Mouse (Mus musculus): ENCODE measurements around the gene Arf4. TPM values are rescaled to one million over a fixed set of nuclear protein-coding genes. Genes with fewer than 3 reads are reported as not detected.
"Not testable (repeated sequence)": the region's sequence is repeated elsewhere in the genome, so short reads cannot be mapped to it uniquely, and the experiment has no call there.

The Arf4 gene
- polyA plus RNA-seq, 1 experiment from 2014 or later, result 504 TPM

GRCm38 (mm10) chr14:26667991-26668370 is 30.1 kb downstream of the Arf4 start:
- Histone ChIP-seq H3K36me3 (peaks cover 22% of the 10 kb centered on the region), H3K27me3 (no peaks in the 10 kb centered on the region), H3K4me3 (peak overlapping the region; percentile 98), H3K4me1 (replicated peaks) (peaks cover 31% of the 10 kb centered on the region), H3K27ac (replicated peaks) (no peak overlapping the region), H3K9ac (peak overlapping the region; percentile 70), H3K9me3 (no peaks in the 10 kb centered on the region), H3K4me2 (peak overlapping the region; percentile 95)
- no peak for ATAC-seq (ENCODE audit: low FRiP score, low read depth)
- WGBS, result 25% methylated on average over 6 of the region's 6 CpGs

GRCm38 (mm10) chr14:26668371-26669291 is 30.8 kb downstream of the Arf4 start:
- 1% methylated on average over 73 of the region's 73 CpGs for WGBS

DNA sequence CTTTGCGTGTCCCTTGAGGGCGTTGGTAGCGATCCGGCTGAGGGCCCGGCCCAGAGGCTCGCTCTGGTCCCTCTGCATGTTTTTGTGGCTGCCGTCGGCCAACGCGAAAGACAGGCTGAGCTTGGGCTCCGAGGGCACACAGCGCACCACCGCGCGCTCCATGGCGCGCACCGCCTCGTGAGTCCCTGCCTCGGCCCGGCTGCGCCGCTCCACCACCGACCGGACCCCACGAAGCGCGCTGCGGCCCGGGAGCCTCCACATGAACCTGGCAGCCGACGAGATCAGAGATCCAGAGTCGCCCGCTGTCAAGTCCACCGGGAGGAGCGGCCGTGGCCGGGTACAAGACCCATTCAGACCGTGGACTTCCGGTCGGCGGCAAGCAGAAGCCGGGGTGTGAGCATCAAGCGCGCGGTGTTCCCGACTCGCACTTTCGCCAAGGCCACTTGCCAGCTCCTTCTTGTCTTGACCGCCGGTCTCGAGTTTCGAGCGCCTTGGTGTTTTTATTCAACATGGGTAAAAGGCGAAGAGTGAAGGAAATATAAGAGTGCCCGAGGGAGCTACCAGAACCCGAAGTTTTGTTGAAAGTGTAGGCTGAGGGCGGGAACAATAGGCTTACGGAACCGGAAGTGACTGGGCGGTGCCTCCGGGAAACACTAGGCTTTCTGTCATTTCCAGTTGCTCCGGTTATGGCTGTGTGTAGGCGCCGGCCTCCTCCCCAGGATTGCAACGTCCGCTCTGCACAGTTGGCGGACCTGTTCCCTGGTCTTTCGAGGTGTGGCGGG is 31.6 kb downstream of the Arf4 start, which contains the start of gene Pde12:
Pde12 (minus strand) TSS at position 592 of the 782 bp plus-strand sequence.
- H3K4me3 ChIP-seq, result peak within 1 kb of the TSS; percentile 98
- H3K27me3 ChIP-seq, result no peaks in the 10 kb centered on the region
- under 1% methylated on average over 64 of the region's 70 CpGs for WGBS
- H3K27ac ChIP-seq (replicated peaks), result peak within 1 kb of the TSS; percentile 93
- H3K4me1 ChIP-seq (replicated peaks), result peaks cover 31% of the 10 kb centered on the region
- peaks cover 13% of the 10 kb centered on the region for H3K36me3 ChIP-seq
- no peaks in the 10 kb centered on the region for H3K9me3 ChIP-seq
- H3K9ac ChIP-seq, result peak within 1 kb of the TSS; percentile 70
- ATAC-seq (ENCODE audit: low FRiP score, low read depth), result peak; percentile 96
- H3K4me2 ChIP-seq, result peak within 1 kb of the TSS; percentile 95

More at GRCm38 (mm10) chr14:26668371-26669291, 30.8 kb downstream of the Arf4 start:
- H3K9me3 ChIP-seq, result no peaks in the 10 kb centered on the region
- H3K27ac ChIP-seq (replicated peaks), result peak overlapping the region; percentile 93
- peaks cover 31% of the 10 kb centered on the region for H3K4me1 ChIP-seq (replicated peaks)
- ATAC-seq (ENCODE audit: low FRiP score, low read depth), result peak; percentile 37; the same call in 1 of the 2 replicates
- H3K27me3 ChIP-seq, result no peaks in the 10 kb centered on the region
- peaks cover 19% of the 10 kb centered on the region for H3K36me3 ChIP-seq
- peak overlapping the region; percentile 95 for H3K4me2 ChIP-seq
- peak overlapping the region; percentile 70 for H3K9ac ChIP-seq
- H3K4me3 ChIP-seq, result peak overlapping the region; percentile 98

DNA sequence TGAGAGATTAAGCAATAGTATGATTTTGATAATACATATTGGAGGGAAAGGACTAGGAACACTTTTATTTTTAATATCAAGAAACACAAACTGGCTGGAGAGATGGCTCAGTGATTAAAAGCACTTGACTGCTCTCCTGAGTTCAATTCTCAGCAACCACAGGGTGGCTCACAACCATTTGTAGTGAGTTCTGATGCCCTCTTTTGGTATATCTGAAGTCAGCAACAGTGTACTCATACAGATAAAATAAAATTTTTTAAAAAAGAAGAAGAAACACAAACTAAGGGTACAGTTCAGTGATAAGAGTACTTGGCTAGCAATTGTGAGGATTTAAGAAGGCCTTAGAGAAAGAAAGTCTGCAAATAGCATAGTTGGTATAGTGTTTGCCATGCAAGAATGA is 33.1 kb downstream of the Arf4 start:
- H3K27ac ChIP-seq (replicated peaks), result no peak overlapping the region
- peak overlapping the region; percentile 95; the same call in 1 of the 2 replicates for H3K4me2 ChIP-seq
- H3K36me3 ChIP-seq, result peaks cover under 1% of the 10 kb centered on the region; the same call in 1 of the 2 replicates
- no peak overlapping the region for H3K9ac ChIP-seq
- no peaks in the 10 kb centered on the region for H3K27me3 ChIP-seq
- peaks cover 31% of the 10 kb centered on the region for H3K4me1 ChIP-seq (replicated peaks)
- ATAC-seq (ENCODE audit: low FRiP score, low read depth), result no peak
- no peak overlapping the region for H3K4me3 ChIP-seq
- H3K9me3 ChIP-seq, result no peaks in the 10 kb centered on the region

- not testable (repeated sequence) for ATAC-seq (ENCODE audit: low FRiP score, low read depth); H3K9me3 ChIP-seq; H3K9ac ChIP-seq; H3K27ac ChIP-seq (replicated peaks); H3K4me2 ChIP-seq; H3K4me3 ChIP-seq; H3K27me3 ChIP-seq; H3K36me3 ChIP-seq
- WGBS, result 73% methylated on average over 17 of the region's 17 CpGs
- peaks cover 23% of the 10 kb centered on the region for H3K4me1 ChIP-seq (replicated peaks)
Measured at GRCm38 (mm10) chr14:26671870-26672615, 34.2 kb downstream of the Arf4 start.

- not testable (repeated sequence) for H3K36me3 ChIP-seq; H3K4me3 ChIP-seq; ATAC-seq (ENCODE audit: low FRiP score, low read depth); H3K4me1 ChIP-seq (replicated peaks); H3K9me3 ChIP-seq; H3K4me2 ChIP-seq; H3K9ac ChIP-seq; H3K27ac ChIP-seq (replicated peaks); H3K27me3 ChIP-seq
- 95% methylated on average over 2 of the region's 2 CpGs for WGBS
Measured at GRCm38 (mm10) chr14:26674476-26675169, 36.7 kb downstream of the Arf4 start.

DNA sequence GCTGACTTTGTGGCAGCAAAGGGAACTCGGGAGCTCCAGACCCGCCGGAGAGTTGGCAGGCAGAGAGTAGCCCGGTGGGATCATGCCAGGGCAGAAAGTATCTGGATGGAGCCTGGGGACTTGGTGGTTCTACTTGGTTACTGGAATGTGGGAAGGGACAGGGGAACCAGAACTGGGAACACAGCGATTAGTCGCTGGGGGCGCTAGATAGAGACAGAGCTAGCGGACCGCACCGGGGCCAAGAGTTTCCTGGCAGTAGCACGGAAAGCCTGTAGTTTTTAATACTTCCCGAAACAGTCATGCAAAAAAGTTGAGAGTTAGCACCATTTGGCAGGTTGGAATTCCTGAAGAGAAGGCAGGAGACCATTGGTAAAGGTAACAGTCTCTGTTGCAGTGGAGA is 37.5 kb downstream of the Arf4 start:
- no peaks in the 10 kb centered on the region for H3K27me3 ChIP-seq
- ATAC-seq (ENCODE audit: low FRiP score, low read depth), result no peak
- no peak overlapping the region for H3K4me3 ChIP-seq
- no peak overlapping the region for H3K9ac ChIP-seq
- H3K27ac ChIP-seq (replicated peaks), result no peak overlapping the region
- 14% methylated on average over 12 of the region's 12 CpGs for WGBS
- peaks cover 5% of the 10 kb centered on the region for H3K4me1 ChIP-seq (replicated peaks)
- H3K4me2 ChIP-seq, result no peak overlapping the region
- H3K9me3 ChIP-seq, result no peaks in the 10 kb centered on the region
- no peaks in the 10 kb centered on the region for H3K36me3 ChIP-seq

GRCm38 (mm10) chr14:26675791-26676190 is 37.9 kb downstream of the Arf4 start:
- WGBS, result 84% methylated on average over 5 of the region's 5 CpGs
- no peak overlapping the region for H3K9ac ChIP-seq
- H3K27ac ChIP-seq (replicated peaks), result no peak overlapping the region
- H3K36me3 ChIP-seq, result no peaks in the 10 kb centered on the region
- peaks cover under 1% of the 10 kb centered on the region; the same call in 1 of the 2 replicates for H3K4me1 ChIP-seq (replicated peaks)
- ATAC-seq (ENCODE audit: low FRiP score, low read depth), result no peak
- H3K4me2 ChIP-seq, result no peak overlapping the region
- H3K4me3 ChIP-seq, result no peak overlapping the region
- no peaks in the 10 kb centered on the region for H3K27me3 ChIP-seq
- no peaks in the 10 kb centered on the region for H3K9me3 ChIP-seq

DNA sequence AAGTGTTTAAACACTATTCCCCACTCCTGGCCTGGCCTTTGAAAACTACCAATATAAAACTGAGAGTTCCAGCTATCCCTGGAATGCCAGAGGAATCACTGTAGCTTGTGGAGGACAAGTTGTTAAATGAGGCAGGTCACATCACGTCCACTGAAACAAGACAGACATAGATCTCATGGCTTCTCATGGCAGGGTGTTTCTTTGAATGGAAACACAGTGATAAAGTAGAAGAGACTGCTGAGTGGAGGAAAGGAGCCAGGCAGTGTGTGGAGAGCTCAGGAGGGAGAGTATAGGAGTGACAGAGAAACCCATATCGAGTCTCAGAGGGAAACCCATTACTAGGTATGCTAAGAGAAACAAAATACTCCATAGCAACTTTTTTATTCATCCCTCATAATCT is 52.9 kb downstream of the Arf4 start:
- H3K27me3 ChIP-seq, result no peaks in the 10 kb centered on the region
- H3K9ac ChIP-seq, result no peak overlapping the region
- H3K4me2 ChIP-seq, result no peak overlapping the region
- H3K27ac ChIP-seq (replicated peaks), result no peak overlapping the region
- H3K36me3 ChIP-seq, result no peaks in the 10 kb centered on the region
- H3K4me1 ChIP-seq (replicated peaks), result no peaks in the 10 kb centered on the region
- no peak for ATAC-seq (ENCODE audit: low FRiP score, low read depth)
- 68% methylated on average over 2 of the region's 2 CpGs for WGBS
- no peaks in the 10 kb centered on the region for H3K9me3 ChIP-seq
- no peak overlapping the region for H3K4me3 ChIP-seq

DNA sequence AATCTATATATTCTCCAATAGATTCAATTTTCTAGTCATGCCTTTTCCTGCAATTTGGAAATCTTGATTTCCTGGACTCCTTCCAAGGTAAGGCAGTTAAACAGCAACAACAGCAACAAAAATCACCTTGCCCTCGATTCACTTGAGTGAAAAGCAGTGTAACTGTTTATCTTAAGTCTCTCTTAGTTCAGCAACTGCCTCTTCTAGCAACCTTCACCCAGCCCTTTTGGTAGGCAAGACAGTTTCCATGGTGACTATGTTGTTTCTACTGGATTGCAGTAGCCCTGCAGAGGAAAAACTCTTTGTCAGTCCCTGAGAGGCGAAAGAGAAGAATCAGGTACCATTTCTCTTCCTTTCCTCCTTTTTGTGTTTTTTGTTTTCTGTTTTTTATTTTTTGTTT is 53.5 kb downstream of the Arf4 start:
- no peak for ATAC-seq (ENCODE audit: low FRiP score, low read depth)
- Histone ChIP-seq H3K4me1 (replicated peaks) (no peaks in the 10 kb centered on the region), H3K27ac (replicated peaks) (no peak overlapping the region), H3K9ac (no peak overlapping the region), H3K4me2 (no peak overlapping the region), H3K9me3 (no peaks in the 10 kb centered on the region), H3K27me3 (no peaks in the 10 kb centered on the region), H3K4me3 (no peak overlapping the region), H3K36me3 (no peaks in the 10 kb centered on the region)
- whole genome bisulfite sequencing, result 49% methylated on average over 2 of the region's 2 CpGs

DNA sequence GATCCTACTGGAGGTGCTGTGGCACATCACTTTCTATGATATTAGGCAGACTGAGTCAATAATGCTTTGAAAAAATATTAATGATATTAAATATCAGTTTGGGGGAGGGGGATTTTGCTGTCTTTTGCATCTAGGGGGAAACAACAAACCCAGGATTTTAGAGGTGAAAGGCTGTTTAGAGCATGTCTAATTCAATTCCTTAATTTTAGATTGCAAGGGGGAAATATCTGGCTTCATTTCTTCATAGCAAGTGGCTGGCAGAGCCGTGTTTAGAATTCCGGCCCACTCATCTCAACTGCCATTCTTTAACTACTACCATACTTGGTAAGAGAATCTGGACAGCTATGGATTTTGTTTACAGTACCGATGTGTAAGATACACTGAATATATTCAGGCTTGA is 55.1 kb downstream of the Arf4 start, which contains the start of gene Dnah12:
Dnah12 (plus strand) TSS at position 301 of the 400 bp plus-strand sequence.
- WGBS, result 95% methylated on average over 3 of the region's 3 CpGs
- H3K27ac ChIP-seq (replicated peaks), result no peak within 1 kb of the TSS
- no peak within 1 kb of the TSS for H3K9ac ChIP-seq
- no peaks in the 10 kb centered on the region for H3K4me1 ChIP-seq (replicated peaks)
- ATAC-seq (ENCODE audit: low FRiP score, low read depth), result no peak
- H3K9me3 ChIP-seq, result no peaks in the 10 kb centered on the region
- H3K4me2 ChIP-seq, result no peak within 1 kb of the TSS
- no peaks in the 10 kb centered on the region for H3K27me3 ChIP-seq
- H3K4me3 ChIP-seq, result no peak within 1 kb of the TSS
- H3K36me3 ChIP-seq, result no peaks in the 10 kb centered on the region
